Mouse (Mus musculus): ENCODE results near the gene Rsph14. TPM values are rescaled to one million over a fixed set of nuclear protein-coding genes. Genes with fewer than 3 reads are reported as not detected.

The Rsph14 gene
- polyA plus RNA-seq, 1 experiment, result not detected

- TF ChIP-seq TAL1 (IDR thresholded peaks at IDR 0.05; ENCODE audit: low read length) (no peak), GATA1 (IDR thresholded peaks at IDR 0.05; ENCODE audit: low read length) (no peak)
- H3K36me3 ChIP-seq (ENCODE audit: control insufficient read depth), result no peaks in the 10 kb centered on the region
- no peaks in the 10 kb centered on the region for H3K9me3 ChIP-seq (ENCODE audit: control insufficient read depth, low read length)
- H3K27me3 ChIP-seq (ENCODE audit: control insufficient read depth), result peaks cover 32% of the 10 kb centered on the region
- H3K4me1 ChIP-seq (ENCODE audit: control insufficient read depth), result peaks cover 10% of the 10 kb centered on the region
- H3K4me3 ChIP-seq (replicated peaks), result no peak overlapping the region
Observed at GRCm38 (mm10) chr10:74969266-74969665, 63.1 kb downstream of the Rsph14 start.

GRCm38 (mm10) chr10:74967651-74968267, 64.6 kb downstream of the Rsph14 start:
- Histone ChIP-seq H3K9me3 (ENCODE audit: control insufficient read depth, low read length) (no peaks in the 10 kb centered on the region), H3K4me3 (replicated peaks) (peak overlapping the region; percentile 56), H3K4me1 (ENCODE audit: control insufficient read depth) (peaks cover 10% of the 10 kb centered on the region), H3K36me3 (ENCODE audit: control insufficient read depth) (no peaks in the 10 kb centered on the region), H3K27me3 (ENCODE audit: control insufficient read depth) (peaks cover 32% of the 10 kb centered on the region)
- TF ChIP-seq TAL1 (IDR thresholded peaks at IDR 0.05; ENCODE audit: low read length), result no peak
- no peak for TF ChIP-seq GATA1 (IDR thresholded peaks at IDR 0.05; ENCODE audit: low read length)

- peak within 1 kb of the TSS; percentile 56 for H3K4me3 ChIP-seq (replicated peaks)
- H3K9me3 ChIP-seq (ENCODE audit: control insufficient read depth, low read length), result no peaks in the 10 kb centered on the region
- H3K4me1 ChIP-seq (ENCODE audit: control insufficient read depth), result peaks cover 10% of the 10 kb centered on the region
- peaks cover 32% of the 10 kb centered on the region for H3K27me3 ChIP-seq (ENCODE audit: control insufficient read depth)
- no peaks in the 10 kb centered on the region for H3K36me3 ChIP-seq (ENCODE audit: control insufficient read depth)
- no peak for TF ChIP-seq TAL1 (IDR thresholded peaks at IDR 0.05; ENCODE audit: low read length)
- TF ChIP-seq GATA1 (IDR thresholded peaks at IDR 0.05; ENCODE audit: low read length), result no peak
Observed at GRCm38 (mm10) chr10:74966850-74967451, 65.4 kb downstream of the Rsph14 start, which contains the start of gene Gnaz. Gene Gnaz (plus strand): TSS chr10:74967177.

- Histone ChIP-seq H3K36me3 (ENCODE audit: control insufficient read depth) (no peaks in the 10 kb centered on the region), H3K4me3 (replicated peaks) (no peak overlapping the region), H3K9me3 (ENCODE audit: control insufficient read depth, low read length) (no peaks in the 10 kb centered on the region), H3K27me3 (ENCODE audit: control insufficient read depth) (peaks cover 32% of the 10 kb centered on the region), H3K4me1 (ENCODE audit: control insufficient read depth) (peaks cover 10% of the 10 kb centered on the region)
- TF ChIP-seq TAL1 (IDR thresholded peaks at IDR 0.05; ENCODE audit: low read length), result no peak
- no peak for TF ChIP-seq GATA1 (IDR thresholded peaks at IDR 0.05; ENCODE audit: low read length)
Observed at GRCm38 (mm10) chr10:74964380-74964779, 68.0 kb downstream of the Rsph14 start.

GRCm38 (mm10) chr10:74952830-74953443, 79.4 kb downstream of the Rsph14 start:
- no peak overlapping the region for H3K4me3 ChIP-seq (replicated peaks)
- TF ChIP-seq GATA1 (IDR thresholded peaks at IDR 0.05; ENCODE audit: low read length) (no peak), TAL1 (IDR thresholded peaks at IDR 0.05; ENCODE audit: low read length) (no peak)
- H3K36me3 ChIP-seq (ENCODE audit: control insufficient read depth), result no peaks in the 10 kb centered on the region
- no peaks in the 10 kb centered on the region for H3K27me3 ChIP-seq (ENCODE audit: control insufficient read depth)
- no peaks in the 10 kb centered on the region for H3K9me3 ChIP-seq (ENCODE audit: control insufficient read depth, low read length)
- H3K4me1 ChIP-seq (ENCODE audit: control insufficient read depth), result no peaks in the 10 kb centered on the region

GRCm38 (mm10) chr10:74940795-74941194, 91.6 kb downstream of the Rsph14 start:
- Histone ChIP-seq H3K9me3 (ENCODE audit: control insufficient read depth, low read length) (no peaks in the 10 kb centered on the region), H3K36me3 (ENCODE audit: control insufficient read depth) (no peaks in the 10 kb centered on the region), H3K27me3 (ENCODE audit: control insufficient read depth) (no peaks in the 10 kb centered on the region), H3K4me1 (ENCODE audit: control insufficient read depth) (no peaks in the 10 kb centered on the region), H3K4me3 (replicated peaks) (no peak overlapping the region)
- TF ChIP-seq TAL1 (IDR thresholded peaks at IDR 0.05; ENCODE audit: low read length) (no peak), GATA1 (IDR thresholded peaks at IDR 0.05; ENCODE audit: low read length) (no peak)

- H3K4me3 ChIP-seq (replicated peaks), result no peak overlapping the region
- H3K4me1 ChIP-seq (ENCODE audit: control insufficient read depth), result no peaks in the 10 kb centered on the region
- no peaks in the 10 kb centered on the region for H3K27me3 ChIP-seq (ENCODE audit: control insufficient read depth)
- no peaks in the 10 kb centered on the region for H3K36me3 ChIP-seq (ENCODE audit: control insufficient read depth)
- no peak for TF ChIP-seq GATA1 (IDR thresholded peaks at IDR 0.05; ENCODE audit: low read length)
- no peak for TF ChIP-seq TAL1 (IDR thresholded peaks at IDR 0.05; ENCODE audit: low read length)
- no peaks in the 10 kb centered on the region for H3K9me3 ChIP-seq (ENCODE audit: control insufficient read depth, low read length)
Observed at GRCm38 (mm10) chr10:74939300-74939699, 93.1 kb downstream of the Rsph14 start.

- Histone ChIP-seq H3K36me3 (ENCODE audit: control insufficient read depth) (no peaks in the 10 kb centered on the region), H3K9me3 (ENCODE audit: control insufficient read depth, low read length) (no peaks in the 10 kb centered on the region), H3K4me1 (ENCODE audit: control insufficient read depth) (no peaks in the 10 kb centered on the region), H3K4me3 (replicated peaks) (no peak overlapping the region), H3K27me3 (ENCODE audit: control insufficient read depth) (no peaks in the 10 kb centered on the region)
- no peak for TF ChIP-seq TAL1 (IDR thresholded peaks at IDR 0.05; ENCODE audit: low read length)
- TF ChIP-seq GATA1 (IDR thresholded peaks at IDR 0.05; ENCODE audit: low read length), result no peak
Observed at GRCm38 (mm10) chr10:74938410-74938809, 94.0 kb downstream of the Rsph14 start.

- Histone ChIP-seq H3K4me1 (ENCODE audit: control insufficient read depth) (no peaks in the 10 kb centered on the region), H3K4me3 (replicated peaks) (no peak overlapping the region)
Observed at GRCm38 (mm10) chr10:74937003-74937790, 95.2 kb downstream of the Rsph14 start.

More at GRCm38 (mm10) chr10:74937003-74937790, 95.2 kb downstream of the Rsph14 start:
- Histone ChIP-seq H3K9me3 (ENCODE audit: control insufficient read depth, low read length) (no peaks in the 10 kb centered on the region), H3K27me3 (ENCODE audit: control insufficient read depth) (no peaks in the 10 kb centered on the region), H3K36me3 (ENCODE audit: control insufficient read depth) (no peaks in the 10 kb centered on the region)
- TF ChIP-seq GATA1 (IDR thresholded peaks at IDR 0.05; ENCODE audit: low read length) (no peak), TAL1 (IDR thresholded peaks at IDR 0.05; ENCODE audit: low read length) (no peak)

Data from erythroblast, embryonic 14.5 days (primary cell).